Mouse (Mus musculus) left cerebral cortex, adult 8-10 months (tissue): ENCODE measurements around the gene Fbxo7. TPM values are rescaled to one million over a fixed set of nuclear protein-coding genes. Genes with fewer than 3 reads are reported as not detected.
"Not testable (repeated sequence)": the region's sequence is repeated elsewhere in the genome, so short reads cannot be mapped to it uniquely, and the experiment has no call there.

Experiments used
- DNase-seq, 2 experiments: peaks; one replicate each; pipeline ENCODE4 v3.0.0; 2022; ENCODE audit warnings: low spot score in 2 of 2
- total RNA-seq, 4 experiments: library from RNA; stranded (reverse); gene quantifications; 2 replicates each; pipeline ENCODE4 v1.2.4; 2022

Fbxo7 gene
- 10 to 100 TPM; 30.6 to 36.2 (median 33.5) TPM for total RNA-seq

GRCm38 (mm10) chr10:86021749-86022473, at the start of gene Fbxo7:
TSS of gene Fbxo7 (plus strand) at chr10:86021972.
- DNase-seq, result peak; percentile 77

- DNase-seq, result peak in 1 of 2 experiments; percentile 43
Observed at GRCm38 (mm10) chr10:85972915-85973314, 48.9 kb upstream of the Fbxo7 start.

GRCm38 (mm10) chr10:85989412-85990115, 32.2 kb upstream of the Fbxo7 start:
- no peak for DNase-seq

GRCm38 (mm10) chr10:85992412-85992811, 29.4 kb upstream of the Fbxo7 start:
- no peak for DNase-seq

- DNase-seq, result no peak
Observed at GRCm38 (mm10) chr10:85993836-85994235, 27.9 kb upstream of the Fbxo7 start.

GRCm38 (mm10) chr10:85994543-85995104, 27.1 kb upstream of the Fbxo7 start:
- no peak for DNase-seq

- DNase-seq, result no peak
Observed at GRCm38 (mm10) chr10:86000447-86000846, 21.3 kb upstream of the Fbxo7 start.

GRCm38 (mm10) chr10:86006455-86006854, 15.3 kb upstream of the Fbxo7 start:
- DNase-seq, result no peak

- no peak for DNase-seq
Observed at GRCm38 (mm10) chr10:86009688-86010087, 12.1 kb upstream of the Fbxo7 start.

- no peak for DNase-seq
Observed at GRCm38 (mm10) chr10:86010636-86011035, 11.1 kb upstream of the Fbxo7 start.

GRCm38 (mm10) chr10:86011172-86011571, 10.6 kb upstream of the Fbxo7 start:
- DNase-seq, result no peak

GRCm38 (mm10) chr10:86011781-86012180, 10.0 kb upstream of the Fbxo7 start, which contains the start of gene Bpifc:
TSS of gene Bpifc (minus strand) at chr10:86011895.
- DNase-seq, result no peak

- DNase-seq, result no peak
Observed at GRCm38 (mm10) chr10:86017781-86018180, 4.0 kb upstream of the Fbxo7 start.

GRCm38 (mm10) chr10:86018813-86019212, 3.0 kb upstream of the Fbxo7 start:
- DNase-seq, result no peak

GRCm38 (mm10) chr10:86021408-86021748, 394 bp upstream of the Fbxo7 start:
- DNase-seq, result no peak

GRCm38 (mm10) chr10:86022474-86022816, 673 bp downstream of the Fbxo7 start:
- DNase-seq, result no peak

GRCm38 (mm10) chr10:86023149-86023548, 1.4 kb downstream of the Fbxo7 start:
- DNase-seq, result no peak

GRCm38 (mm10) chr10:86025906-86026305, 4.1 kb downstream of the Fbxo7 start:
- no peak for DNase-seq

- DNase-seq, result no peak
Observed at GRCm38 (mm10) chr10:86026354-86026753, 4.6 kb downstream of the Fbxo7 start.

GRCm38 (mm10) chr10:86026807-86027206, 5.0 kb downstream of the Fbxo7 start:
- DNase-seq, result not testable (repeated sequence)

- no peak for DNase-seq
Observed at GRCm38 (mm10) chr10:86030743-86031142, 9.0 kb downstream of the Fbxo7 start.

- peak in 1 of 2 experiments; percentile 25 for DNase-seq
Observed at GRCm38 (mm10) chr10:86032517-86032916, 10.7 kb downstream of the Fbxo7 start.
